Comparison of ENCODE assay signal across 9 mouse cellular contexts in the genomic region with DNA sequence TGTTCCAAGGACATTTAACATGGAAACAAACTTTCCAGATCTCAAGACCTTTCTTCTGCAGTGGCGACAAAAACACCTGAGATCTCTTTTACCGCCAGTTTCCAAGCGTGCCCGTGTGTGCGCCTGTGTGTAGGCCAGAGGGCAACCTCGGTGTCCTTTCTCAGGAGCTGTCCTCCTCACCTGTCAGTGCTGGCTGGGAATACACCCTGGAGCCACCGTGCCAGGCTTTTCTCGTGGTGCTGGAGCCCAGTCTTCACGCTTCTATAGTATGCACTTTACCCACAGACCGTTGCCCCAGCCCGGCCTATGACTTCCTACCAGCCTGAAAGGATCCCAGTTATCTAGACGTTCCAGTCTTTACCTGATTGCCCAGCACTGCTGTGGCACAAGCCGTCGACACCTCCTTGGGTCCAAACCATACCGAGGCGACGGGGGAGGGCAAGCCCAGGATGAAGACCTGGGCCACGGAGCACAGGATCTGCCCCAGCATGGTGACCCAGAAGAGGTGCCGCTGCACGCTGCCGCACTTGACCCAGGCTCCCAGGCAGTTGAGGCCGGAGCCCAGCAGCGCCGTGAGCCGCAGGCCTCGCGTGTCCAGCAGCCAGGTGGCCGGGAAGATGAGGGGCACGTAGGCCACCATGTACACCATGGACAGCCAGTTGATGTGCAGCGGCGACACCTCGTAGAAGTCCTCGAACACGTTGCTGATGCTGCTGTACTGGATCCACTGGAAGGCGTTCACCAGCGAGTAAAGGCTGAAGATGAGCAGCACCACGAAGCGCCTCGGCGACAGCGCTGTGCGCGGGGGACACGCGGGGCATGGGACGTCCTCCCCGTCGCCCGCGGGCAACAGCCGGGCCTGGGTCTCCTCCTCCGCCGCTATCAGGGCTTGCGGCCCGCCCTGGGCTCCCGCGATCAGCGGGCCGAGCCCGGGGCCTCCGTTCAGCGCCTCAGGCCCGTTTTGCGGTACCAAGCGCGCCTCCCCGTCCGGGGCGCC. TPM values are rescaled to one million over a fixed set of nuclear protein-coding genes. Genes with fewer than 3 reads are reported as not detected.
DNase-seq lines count a peak whose midpoint lies in the region; ATAC-seq and TF ChIP-seq lines count a peak whose summit lies in the region.
"Had no signal": no experiment of that assay in that cellular context is flagged by ENCODE, and none has a peak within 500 bp of the region (broad histone marks: within the 10 kb centered on the region; RNA-seq: fewer than 3 reads in every experiment).

No protein-coding gene starts in this region.

- TF ChIP-seq CTCF in forebrain, postnatal 0 days (IDR thresholded peaks at IDR 0.05; ENCODE audit: low read depth), result no peak

- peaks cover 7% of the 10 kb centered on the region; the same call in 1 of the 2 replicates for H3K4me1 ChIP-seq in forebrain, postnatal 0 days (ENCODE audit: insufficient read depth)
- peaks cover 19% of the 10 kb centered on the region for H3K4me1 ChIP-seq in limb, embryonic 12.5 days (replicated peaks)
- peaks cover 19% of the 10 kb centered on the region for H3K4me1 ChIP-seq in midbrain, embryonic 12.5 days

- H3K9ac ChIP-seq in forebrain, postnatal 0 days, result peak overlapping the region; percentile 82
- peak overlapping the region; percentile 87 for H3K9ac ChIP-seq in limb, embryonic 12.5 days (replicated peaks)
- H3K9ac ChIP-seq in midbrain, embryonic 12.5 days (replicated peaks), result peak overlapping the region; percentile 89

- H3K27ac ChIP-seq in forebrain, postnatal 0 days (ENCODE audit: low read depth, low read length), result peak overlapping the region; percentile 87
- peak overlapping the region; percentile 78 for H3K27ac ChIP-seq in limb, embryonic 12.5 days
- H3K27ac ChIP-seq in midbrain, embryonic 12.5 days (replicated peaks), result peak overlapping the region; percentile 89

- peak; percentile 48 to 53 for DNase-seq in right cerebral cortex, postnatal 10 days (ENCODE audit: low spot score in 2 of 2)
- no peak for DNase-seq in right cerebral cortex, adult 18-20 months
- DNase-seq in c-Kit-positive CD71-positive TER-119-negative erythroid progenitor cells, embryonic 14.5 days (ENCODE audit: low read depth), result peak; percentile 28
- no peak for DNase-seq in forebrain, postnatal 0 days
- no peak for DNase-seq in thymus, postnatal 14 days

- H3K4me3 ChIP-seq in forebrain, postnatal 0 days (ENCODE audit: low read depth, low read length), result peak overlapping the region; percentile 72
- H3K4me3 ChIP-seq in limb, embryonic 12.5 days (replicated peaks), result peak overlapping the region; percentile 85
- H3K4me3 ChIP-seq in midbrain, embryonic 12.5 days, result peak overlapping the region; percentile 82

- peaks cover 5% of the 10 kb centered on the region; the same call in 1 of the 2 replicates for H3K36me3 ChIP-seq in forebrain, postnatal 0 days (ENCODE audit: insufficient read depth)
- peaks cover 6% of the 10 kb centered on the region; the same call in 1 of the 2 replicates for H3K36me3 ChIP-seq in limb, embryonic 12.5 days
- peaks cover 6% of the 10 kb centered on the region for H3K36me3 ChIP-seq in midbrain, embryonic 12.5 days

- 4% methylated on average over 69 of the region's 69 CpGs for WGBS in forebrain, postnatal 0 days
- WGBS in limb, embryonic 12.5 days, result 3% methylated on average over 69 of the region's 69 CpGs
- WGBS in midbrain, embryonic 12.5 days, result 2% methylated on average over 64 of the region's 69 CpGs

- H3K4me2 ChIP-seq in forebrain, postnatal 0 days (ENCODE audit: low read depth), result peak overlapping the region; percentile 96
- peak overlapping the region; percentile 95 for H3K4me2 ChIP-seq in limb, embryonic 12.5 days
- H3K4me2 ChIP-seq in midbrain, embryonic 12.5 days (replicated peaks), result peak overlapping the region; percentile 73

- no peaks in the 10 kb centered on the region for H3K27me3 ChIP-seq in forebrain, postnatal 0 days (ENCODE audit: insufficient read depth, low read length)
- H3K27me3 ChIP-seq in limb, embryonic 12.5 days, result no peaks in the 10 kb centered on the region
- H3K27me3 ChIP-seq in midbrain, embryonic 12.5 days, result no peaks in the 10 kb centered on the region

- H3K9me3 ChIP-seq in forebrain, postnatal 0 days (ENCODE audit: low read length), result no peaks in the 10 kb centered on the region
- no peaks in the 10 kb centered on the region for H3K9me3 ChIP-seq in limb, embryonic 12.5 days
- H3K9me3 ChIP-seq in midbrain, embryonic 12.5 days, result no peaks in the 10 kb centered on the region

- ATAC-seq in forebrain, postnatal 0 days, result peak; percentile 50
- ATAC-seq in inflammation-experienced regulatory T-cells, adult 6 months, result peak; percentile 12
- no peak; the same call in 1 of the 2 replicates for ATAC-seq in limb, embryonic 12.5 days (ENCODE audit: insufficient number of reproducible peaks, insufficient read depth, low FRiP score, low TSS enrichment, low read depth)
- peak; percentile 5 for ATAC-seq in midbrain, embryonic 12.5 days (ENCODE audit: low FRiP score, low read depth)

RNA-seq across cellular contexts. Expression of a gene that starts 0.6 kb away (rescaled TPM):
- total RNA-seq in forebrain, postnatal 0 days (2014; rRNA removed), result 28.8 and 33.9 TPM in 2 replicates
- 5.1 and 7.6 TPM in 2 replicates for polyA plus RNA-seq in forebrain, postnatal 0 days (2015; fragmentation: Nextera tagmentation; extraction: Ambion mirVana)
- polyA plus RNA-seq in inflammation-experienced regulatory T-cells, adult 6 months (2017; shearing (Covaris generic)), result 10 to 100 TPM in 1 of 3 experiments, 1 to 10 TPM in 2; 5.9 to 10.2 (median 8.2) TPM
- 7.3 and 8.4 TPM in 2 replicates for polyA plus RNA-seq in limb, embryonic 12.5 days (2016; fragmentation: Nextera tagmentation; extraction: Ambion mirVana)
- 9.7 and 11.1 TPM in 2 replicates for polyA plus RNA-seq in midbrain, embryonic 12.5 days (2016; fragmentation: Nextera tagmentation; extraction: Ambion mirVana)

RNA-seq across cellular contexts. Expression of a gene that starts 11.1 kb away (rescaled TPM):
- not detected in 2 replicates for total RNA-seq in forebrain, postnatal 0 days (2014; rRNA removed)
- not detected in 2 replicates for polyA plus RNA-seq in forebrain, postnatal 0 days (2015; fragmentation: Nextera tagmentation; extraction: Ambion mirVana)
- polyA plus RNA-seq in inflammation-experienced regulatory T-cells, adult 6 months (2017; shearing (Covaris generic)), result 1 to 10 TPM in 1 of 3 experiments, not detected in 2; 1.1 TPM
- 0.59 TPM in 1 of 2 replicates, not detected in the other for polyA plus RNA-seq in limb, embryonic 12.5 days (2016; fragmentation: Nextera tagmentation; extraction: Ambion mirVana)
- polyA plus RNA-seq in midbrain, embryonic 12.5 days (2016; fragmentation: Nextera tagmentation; extraction: Ambion mirVana), result not detected in 2 replicates
- total RNA-seq: common myeloid progenitor, adult 5-6 weeks had no signal

RNA-seq across cellular contexts. Expression of a gene that starts 37.4 kb away (rescaled TPM):
- total RNA-seq in forebrain, postnatal 0 days (2014; rRNA removed), result 23.0 and 24.8 TPM in 2 replicates
- polyA plus RNA-seq in forebrain, postnatal 0 days (2015; fragmentation: Nextera tagmentation; extraction: Ambion mirVana), result 11.9 and 13.2 TPM in 2 replicates
- polyA plus RNA-seq in inflammation-experienced regulatory T-cells, adult 6 months (2017; shearing (Covaris generic)), result 10 to 100 TPM in 2 of 3 experiments, 1 to 10 TPM in 1; 5.3 to 14.7 (median 11.0) TPM
- 16.2 TPM in 2 replicates for polyA plus RNA-seq in limb, embryonic 12.5 days (2016; fragmentation: Nextera tagmentation; extraction: Ambion mirVana)
- 13.9 and 15.8 TPM in 2 replicates for polyA plus RNA-seq in midbrain, embryonic 12.5 days (2016; fragmentation: Nextera tagmentation; extraction: Ambion mirVana)

RNA-seq across cellular contexts. Expression of a gene that starts 37.5 kb away (rescaled TPM):
- 2.1 and 4.7 TPM in 2 replicates for total RNA-seq in forebrain, postnatal 0 days (2014; rRNA removed)
- 1.2 and 2.5 TPM in 2 replicates for polyA plus RNA-seq in forebrain, postnatal 0 days (2015; fragmentation: Nextera tagmentation; extraction: Ambion mirVana)
- polyA plus RNA-seq in inflammation-experienced regulatory T-cells, adult 6 months (2017; shearing (Covaris generic)), result 1 to 10 TPM; 1.1 to 7.4 (median 4.2) TPM
- polyA plus RNA-seq in limb, embryonic 12.5 days (2016; fragmentation: Nextera tagmentation; extraction: Ambion mirVana), result 31.3 and 33.2 TPM in 2 replicates
- polyA plus RNA-seq in midbrain, embryonic 12.5 days (2016; fragmentation: Nextera tagmentation; extraction: Ambion mirVana), result 21.8 and 21.9 TPM in 2 replicates

RNA-seq across cellular contexts. Expression of a gene that starts 46.2 kb away (rescaled TPM):
- total RNA-seq in forebrain, postnatal 0 days (2014; rRNA removed), result 46.4 and 47.5 TPM in 2 replicates
- 60.9 and 63.7 TPM in 2 replicates for polyA plus RNA-seq in forebrain, postnatal 0 days (2015; fragmentation: Nextera tagmentation; extraction: Ambion mirVana)
- 1 to 10 TPM in 1 of 3 experiments, under 1 TPM in 2; 0.33 to 1.2 (median 0.59) TPM for polyA plus RNA-seq in inflammation-experienced regulatory T-cells, adult 6 months (2017; shearing (Covaris generic))
- polyA plus RNA-seq in limb, embryonic 12.5 days (2016; fragmentation: Nextera tagmentation; extraction: Ambion mirVana), result 81.8 and 82.0 TPM in 2 replicates
- 64.2 and 67.2 TPM in 2 replicates for polyA plus RNA-seq in midbrain, embryonic 12.5 days (2016; fragmentation: Nextera tagmentation; extraction: Ambion mirVana)

Comparison
In these comparisons a context has a peak if more than half of its experiments do, and no peak if none do; other contexts are left out.
1. DNase-seq: peak in right cerebral cortex, postnatal 10 days (2 of 2) and c-Kit-positive CD71-positive TER-119-negative erythroid progenitor cells, embryonic 14.5 days (single experiment); none in right cerebral cortex, adult 18-20 months (single experiment), forebrain, postnatal 0 days (single experiment) and thymus, postnatal 14 days (single experiment).
2. Peak in every context shown above with its lines, with median percentiles within 50 percentile points of each other: H3K27ac ChIP-seq, H3K4me2 ChIP-seq, H3K4me3 ChIP-seq and H3K9ac ChIP-seq.